11 mouse cellular contexts compared by ENCODE assay signal in genomic region chr19:44311306-44312006, GRCm38 (mm10). TPM values are rescaled to one million over a fixed set of nuclear protein-coding genes. Genes with fewer than 3 reads are reported as not detected.
DNase-seq lines count a peak whose midpoint lies in the region; ATAC-seq and TF ChIP-seq lines count a peak whose summit lies in the region.
"Had no signal": no experiment of that assay in that cellular context is flagged by ENCODE, and none has a peak within 500 bp of the region (broad histone marks: within the 10 kb centered on the region; RNA-seq: fewer than 3 reads in every experiment).

No protein-coding gene starts in this region.

- H3K4me1 ChIP-seq in forebrain, embryonic 12.5 days, result peaks cover 39% of the 10 kb centered on the region
- peaks cover 16% of the 10 kb centered on the region for H3K4me1 ChIP-seq in forebrain, embryonic 16.5 days (replicated peaks; ENCODE audit: control insufficient read depth, insufficient read depth, low read length)
- H3K4me1 ChIP-seq in E14TG2a.4 (replicated peaks; ENCODE audit: low read depth, low read length), result peaks cover 64% of the 10 kb centered on the region
- H3K4me1 ChIP-seq in limb, embryonic 12.5 days (replicated peaks), result peaks cover 14% of the 10 kb centered on the region; the same call in 1 of the 2 replicates

- H3K27ac ChIP-seq in forebrain, embryonic 12.5 days, result peak overlapping the region; percentile 21; the same call in 1 of the 2 replicates
- no peak overlapping the region for H3K27ac ChIP-seq in forebrain, embryonic 16.5 days (ENCODE audit: low read length)
- H3K27ac ChIP-seq in layer of hippocampus, adult 2 months, result peak overlapping the region; percentile 83
- 0 out of 2 replicates have a peak overlapping the region, but pooled peaks have one; percentile 8 for H3K27ac ChIP-seq in limb, embryonic 12.5 days
- H3K27ac ChIP-seq: liver, embryonic 15.5 days had no signal

- no peak overlapping the region for H3K4me3 ChIP-seq in forebrain, embryonic 12.5 days (replicated peaks)
- H3K4me3 ChIP-seq in forebrain, embryonic 16.5 days (replicated peaks; ENCODE audit: low read length), result no peak overlapping the region
- H3K4me3 ChIP-seq in layer of hippocampus, adult 2 months, result no peak overlapping the region
- peak overlapping the region; percentile 18; the same call in 1 of the 2 replicates for H3K4me3 ChIP-seq in E14TG2a.4 (replicated peaks; ENCODE audit: low read length)
- no peak overlapping the region for H3K4me3 ChIP-seq in limb, embryonic 12.5 days (replicated peaks)
- H3K4me3 ChIP-seq: erythroblast, embryonic 14.5 days; liver, embryonic 15.5 days had no signal

- WGBS in forebrain, embryonic 12.5 days, result 54% methylated on average over 8 of the region's 8 CpGs
- WGBS in forebrain, embryonic 16.5 days, result 52% methylated on average over 8 of the region's 8 CpGs
- WGBS in limb, embryonic 12.5 days, result 83% methylated on average over 8 of the region's 8 CpGs

- no peak for TF ChIP-seq CTCF in layer of hippocampus, adult 2 months (conservative IDR thresholded peaks at IDR 0.05)
- no peak for TF ChIP-seq CTCF in E14TG2a.4 (conservative IDR thresholded peaks at IDR 0.05; ENCODE audit: low read length)

- H3K36me3 ChIP-seq in forebrain, embryonic 12.5 days (replicated peaks), result peaks cover 23% of the 10 kb centered on the region
- H3K36me3 ChIP-seq in forebrain, embryonic 16.5 days (ENCODE audit: control insufficient read depth, insufficient read depth), result peaks cover 5% of the 10 kb centered on the region; the same call in 1 of the 2 replicates
- H3K36me3 ChIP-seq in E14TG2a.4 (ENCODE audit: insufficient read depth, low read length), result peaks cover 30% of the 10 kb centered on the region
- peaks cover 29% of the 10 kb centered on the region for H3K36me3 ChIP-seq in limb, embryonic 12.5 days

- DNase-seq in layer of hippocampus, adult 2 months (ENCODE audit: low spot score in 2 of 2), result no peak
- no peak for DNase-seq in layer of hippocampus, postnatal 36 days
- DNase-seq in right cerebral cortex, postnatal 14 days, result no peak
- DNase-seq: cerebellum, adult 11 months had no signal

- no peak overlapping the region for H3K9ac ChIP-seq in forebrain, embryonic 12.5 days
- H3K9ac ChIP-seq in forebrain, embryonic 16.5 days (replicated peaks; ENCODE audit: low read depth, low read length), result no peak overlapping the region
- H3K9ac ChIP-seq in limb, embryonic 12.5 days (replicated peaks), result no peak overlapping the region
- H3K9ac ChIP-seq: liver, embryonic 15.5 days had no signal

- H3K4me2 ChIP-seq in forebrain, embryonic 12.5 days, result no peak overlapping the region
- H3K4me2 ChIP-seq in forebrain, embryonic 16.5 days (ENCODE audit: low read length), result no peak overlapping the region
- H3K4me2 ChIP-seq in limb, embryonic 12.5 days, result no peak overlapping the region
- H3K4me2 ChIP-seq: liver, embryonic 15.5 days had no signal

- H3K9me3 ChIP-seq in forebrain, embryonic 12.5 days, result no peaks in the 10 kb centered on the region
- no peaks in the 10 kb centered on the region for H3K9me3 ChIP-seq in forebrain, embryonic 16.5 days (ENCODE audit: control insufficient read depth, low read length)
- no peaks in the 10 kb centered on the region for H3K9me3 ChIP-seq in E14TG2a.4 (ENCODE audit: low read length)
- no peaks in the 10 kb centered on the region for H3K9me3 ChIP-seq in limb, embryonic 12.5 days
- H3K9me3 ChIP-seq: liver, embryonic 15.5 days had no signal

- H3K27me3 ChIP-seq in forebrain, embryonic 12.5 days, result no peaks in the 10 kb centered on the region
- no peaks in the 10 kb centered on the region for H3K27me3 ChIP-seq in forebrain, embryonic 16.5 days (replicated peaks; ENCODE audit: control insufficient read depth, insufficient read depth, low read length)
- no peaks in the 10 kb centered on the region for H3K27me3 ChIP-seq in E14TG2a.4 (ENCODE audit: insufficient read depth, low read length)
- no peaks in the 10 kb centered on the region for H3K27me3 ChIP-seq in limb, embryonic 12.5 days
- H3K27me3 ChIP-seq: liver, embryonic 15.5 days had no signal

- no peak for ATAC-seq in forebrain, embryonic 12.5 days (ENCODE audit: low FRiP score)
- ATAC-seq in forebrain, embryonic 16.5 days, result no peak
- ATAC-seq in limb, embryonic 12.5 days (ENCODE audit: insufficient number of reproducible peaks, insufficient read depth, low FRiP score, low TSS enrichment, low read depth), result no peak
- ATAC-seq in CD4-positive, CD25-positive, alpha-beta regulatory T cell, adult 4 months, result no peak

RNA-seq across cellular contexts. Expression of gene Scd2, which starts 18.0 kb away (rescaled TPM):
- polyA plus RNA-seq in forebrain, embryonic 12.5 days (2016; fragmentation: Nextera tagmentation; extraction: Ambion mirVana), result 470 and 492 TPM in 2 replicates
- polyA plus RNA-seq in forebrain, embryonic 16.5 days (2015; fragmentation: Nextera tagmentation; extraction: Ambion mirVana), result 290 and 318 TPM in 2 replicates
- 100 to 1,000 TPM; 597 to 622 TPM for total RNA-seq in layer of hippocampus, adult 2 months (2021)
- total RNA-seq in layer of hippocampus, postnatal 36 days (2021), result 100 to 1,000 TPM; 621 to 658 TPM
- polyA plus RNA-seq in limb, embryonic 12.5 days (2016; fragmentation: Nextera tagmentation; extraction: Ambion mirVana), result 304 and 317 TPM in 2 replicates
- polyA plus RNA-seq in CD4-positive, CD25-positive, alpha-beta regulatory T cell, adult 4 months (2017; shearing (Covaris generic)), result 10 to 100 TPM; 40.3 to 46.7 TPM

RNA-seq across cellular contexts. Expression of gene Scd4, which starts 21.4 kb away (rescaled TPM):
- 0.15 and 0.29 TPM in 2 replicates for polyA plus RNA-seq in forebrain, embryonic 12.5 days (2016; fragmentation: Nextera tagmentation; extraction: Ambion mirVana)
- polyA plus RNA-seq in forebrain, embryonic 16.5 days (2015; fragmentation: Nextera tagmentation; extraction: Ambion mirVana), result 0.07 and 0.16 TPM in 2 replicates
- 1 to 10 TPM; 2.3 to 2.5 TPM for total RNA-seq in layer of hippocampus, adult 2 months (2021)
- 1 to 10 TPM; 1.7 to 2.7 TPM for total RNA-seq in layer of hippocampus, postnatal 36 days (2021)
- polyA plus RNA-seq in limb, embryonic 12.5 days (2016; fragmentation: Nextera tagmentation; extraction: Ambion mirVana), result 0.06 TPM in 1 of 2 replicates, not detected in the other
- polyA plus RNA-seq in CD4-positive, CD25-positive, alpha-beta regulatory T cell, adult 4 months (2017; shearing (Covaris generic)), result under 1 TPM; 0.42 to 0.59 TPM
- polyA plus RNA-seq: erythroblast, embryonic 14.5 days; liver, embryonic 15.5 days had no signal
